Mouse (Mus musculus): Measurements from ENCODE around the gene Ap3s2.

Ap3s2 gene

DNA sequence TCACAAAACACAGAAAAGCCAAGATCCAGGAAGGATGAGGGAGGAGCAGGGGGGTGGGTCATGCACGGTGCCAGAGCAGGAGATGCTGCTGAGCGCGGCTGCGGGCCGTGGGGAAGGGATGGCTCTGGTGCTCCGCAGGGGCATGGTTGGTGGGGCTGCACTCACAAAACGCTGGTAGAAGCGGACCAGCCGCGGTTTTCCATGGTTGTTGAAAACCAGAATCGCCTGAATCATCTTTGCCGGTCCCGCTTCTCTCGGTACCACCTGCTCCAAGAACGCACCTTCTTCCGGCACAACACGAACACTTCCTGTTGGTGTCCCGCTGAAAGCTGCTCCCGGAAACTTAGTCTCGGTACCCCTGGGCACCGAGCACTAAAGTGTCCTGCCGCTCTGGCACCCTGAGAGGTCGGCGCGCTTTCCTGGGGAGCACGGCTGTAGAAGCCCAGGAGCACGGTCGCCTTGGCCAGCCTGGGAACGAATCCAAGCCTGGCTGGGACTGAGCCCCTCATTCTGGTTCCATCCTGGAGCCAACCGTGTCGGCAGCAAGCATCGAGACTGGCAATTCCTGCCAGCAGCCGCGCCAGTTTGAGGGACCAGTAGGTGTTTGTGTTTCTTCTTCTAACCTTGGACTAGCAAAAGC, at the start of gene Ap3s2:
Gene Ap3s2 (minus strand): TSS at position 306 of the 640 bp plus-strand sequence.
- peak; percentile 71 for DNase-seq (ENCODE audit: low read depth, low spot score)

DNA sequence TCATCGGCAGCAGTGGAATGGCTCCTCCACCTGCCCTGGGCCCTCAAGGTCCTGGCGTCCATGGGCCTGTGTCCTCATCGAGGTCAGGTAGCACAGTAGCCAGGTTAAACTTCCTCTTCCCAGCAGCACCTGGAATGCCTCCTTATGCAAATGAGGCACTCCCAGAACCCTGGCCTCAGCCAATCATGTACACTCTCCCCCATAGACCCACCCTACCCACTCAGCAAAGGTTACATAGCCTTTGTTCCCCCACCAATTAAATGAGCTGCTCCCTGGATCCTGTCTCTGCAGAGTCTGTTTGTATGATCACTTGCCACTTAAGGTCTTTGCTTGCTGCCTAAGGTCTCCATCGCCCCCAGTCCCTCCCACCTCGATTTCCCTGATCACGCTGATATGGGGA, 47.9 kb upstream of the Ap3s2 start:
- DNase-seq (ENCODE audit: low read depth, low spot score), result no peak

DNA sequence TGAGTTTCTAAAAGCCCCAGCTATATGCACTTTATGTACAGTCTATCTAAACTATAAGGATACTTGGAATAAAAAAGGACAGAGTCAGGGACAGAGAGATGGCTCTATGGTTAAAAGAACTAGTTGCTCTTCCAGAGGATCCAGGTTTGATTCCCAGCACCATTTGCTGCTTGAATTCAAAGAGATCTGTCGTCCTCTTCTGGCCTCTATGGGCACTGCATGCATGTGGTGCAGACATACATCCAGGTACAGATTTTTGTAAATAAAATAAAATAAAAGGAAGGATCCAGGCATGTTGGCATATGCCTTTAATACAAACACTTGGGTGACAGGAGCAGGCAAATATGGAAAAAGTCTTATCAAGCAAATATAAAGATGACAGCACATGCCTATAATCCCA, 41.2 kb upstream of the Ap3s2 start:
- no peak for DNase-seq (ENCODE audit: low read depth, low spot score)

DNA sequence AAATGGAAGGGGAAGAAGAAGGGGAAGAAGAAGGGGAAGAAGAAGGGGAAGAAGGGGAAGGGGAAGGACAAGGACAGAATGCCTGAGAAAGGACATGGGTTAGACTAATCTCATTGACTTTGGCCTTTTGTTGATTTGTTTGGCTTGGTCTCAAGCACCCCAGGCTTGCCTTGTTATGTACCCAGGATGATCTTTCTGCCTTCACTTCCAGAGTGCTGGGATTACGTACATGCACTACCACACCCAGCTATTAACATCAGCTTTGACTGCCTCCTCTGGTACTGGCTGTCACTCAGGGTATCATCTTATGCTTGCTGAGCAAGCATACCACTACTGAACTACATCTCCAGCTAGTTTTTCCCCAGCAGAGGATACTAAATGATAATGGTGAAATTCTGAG, 35.7 kb upstream of the Ap3s2 start:
- DNase-seq (ENCODE audit: low read depth, low spot score), result no peak

DNA sequence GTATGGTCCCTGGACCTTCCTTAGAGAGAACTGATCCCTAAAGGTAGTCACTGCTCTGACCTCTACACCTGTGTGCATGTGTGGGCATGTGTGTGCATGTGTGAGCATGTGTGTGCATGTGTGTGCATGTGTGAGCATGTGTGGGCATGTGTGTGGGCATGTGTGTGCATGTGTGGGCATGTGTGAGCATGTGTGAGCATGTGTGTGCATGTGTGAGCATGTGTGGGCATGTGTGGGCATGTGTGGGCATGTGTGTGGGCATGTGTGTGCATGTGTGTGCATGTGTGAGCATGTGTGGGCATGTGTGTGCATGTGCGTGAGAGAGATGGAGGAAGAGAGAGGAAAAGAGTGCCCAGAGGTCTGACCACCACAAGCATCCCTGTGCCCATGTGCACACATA, 34.4 kb upstream of the Ap3s2 start:
- no peak for DNase-seq (ENCODE audit: low read depth, low spot score)

DNA sequence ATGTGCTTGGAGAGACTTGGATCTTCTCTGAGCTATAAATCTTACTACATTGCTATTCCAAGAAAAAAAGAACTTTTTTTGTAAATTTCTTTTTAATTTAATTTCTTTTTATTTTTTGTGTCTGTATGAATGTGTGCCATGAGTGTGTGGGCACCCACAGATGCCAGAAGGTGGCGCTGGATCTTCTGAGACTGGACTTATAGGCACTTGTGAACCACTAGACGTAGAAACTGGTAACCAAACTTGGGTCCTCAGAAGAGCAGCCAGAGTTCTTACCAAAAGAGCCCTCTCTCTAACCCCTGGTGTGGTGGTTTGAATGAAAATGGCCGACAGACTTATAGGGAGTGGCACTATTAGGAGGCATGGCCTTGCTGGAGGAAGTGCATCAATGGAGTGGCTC, 30.6 kb upstream of the Ap3s2 start:
- DNase-seq (ENCODE audit: low read depth, low spot score), result no peak

DNA sequence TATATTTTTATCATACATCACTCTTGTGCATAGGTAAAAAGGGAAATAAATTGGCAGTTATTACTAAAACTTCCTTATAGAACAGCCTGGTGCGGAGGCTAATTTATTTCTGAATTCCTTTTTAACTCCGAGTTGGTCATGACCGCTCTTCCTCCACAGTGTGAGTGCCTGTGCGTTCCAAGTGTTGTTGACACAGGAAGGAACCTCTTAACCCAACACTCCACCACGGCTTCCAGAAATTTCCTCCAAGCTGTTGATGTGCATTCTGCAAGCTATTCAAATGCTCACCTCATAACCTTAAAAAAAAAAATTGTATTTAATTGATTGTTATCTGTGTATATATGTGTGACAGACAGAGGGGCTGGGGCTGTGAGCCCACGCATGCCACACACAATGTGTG, 29.8 kb upstream of the Ap3s2 start:
- no peak for DNase-seq (ENCODE audit: low read depth, low spot score)

DNA sequence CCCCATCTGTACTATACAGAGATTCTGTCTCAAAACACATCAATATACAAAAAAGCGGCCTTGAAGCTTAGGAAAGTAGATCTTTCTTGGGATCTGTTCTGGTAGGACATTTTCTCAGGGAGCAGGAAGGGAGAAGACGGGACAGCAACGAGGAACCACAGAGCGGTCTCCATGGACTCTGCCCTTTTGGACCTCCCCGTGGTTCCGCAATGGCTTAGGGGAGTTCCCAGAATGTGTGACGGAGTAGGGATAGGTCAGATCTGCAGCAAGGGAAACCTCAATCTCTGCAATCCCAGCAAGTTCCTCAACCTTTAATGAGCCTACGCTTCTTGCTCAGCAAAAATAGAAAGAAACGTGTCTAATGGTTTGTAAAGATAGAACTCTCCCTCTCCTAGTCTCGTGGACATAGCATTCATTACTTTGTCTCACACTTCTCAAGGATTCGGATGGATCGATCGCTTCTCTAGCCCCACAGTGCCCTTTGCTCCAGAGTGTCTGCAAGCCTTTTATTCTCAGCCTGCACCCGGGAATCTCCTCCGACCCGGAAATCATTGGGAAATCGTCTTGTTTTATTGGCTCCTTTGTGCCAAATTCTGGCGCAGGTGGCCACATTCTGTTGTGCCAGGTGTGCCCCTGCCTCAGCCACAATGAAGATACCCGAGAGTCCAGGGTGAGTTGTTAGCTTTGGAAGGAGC, 15.2 kb upstream of the Ap3s2 start:
- DNase-seq (ENCODE audit: low read depth, low spot score), result no peak

DNA sequence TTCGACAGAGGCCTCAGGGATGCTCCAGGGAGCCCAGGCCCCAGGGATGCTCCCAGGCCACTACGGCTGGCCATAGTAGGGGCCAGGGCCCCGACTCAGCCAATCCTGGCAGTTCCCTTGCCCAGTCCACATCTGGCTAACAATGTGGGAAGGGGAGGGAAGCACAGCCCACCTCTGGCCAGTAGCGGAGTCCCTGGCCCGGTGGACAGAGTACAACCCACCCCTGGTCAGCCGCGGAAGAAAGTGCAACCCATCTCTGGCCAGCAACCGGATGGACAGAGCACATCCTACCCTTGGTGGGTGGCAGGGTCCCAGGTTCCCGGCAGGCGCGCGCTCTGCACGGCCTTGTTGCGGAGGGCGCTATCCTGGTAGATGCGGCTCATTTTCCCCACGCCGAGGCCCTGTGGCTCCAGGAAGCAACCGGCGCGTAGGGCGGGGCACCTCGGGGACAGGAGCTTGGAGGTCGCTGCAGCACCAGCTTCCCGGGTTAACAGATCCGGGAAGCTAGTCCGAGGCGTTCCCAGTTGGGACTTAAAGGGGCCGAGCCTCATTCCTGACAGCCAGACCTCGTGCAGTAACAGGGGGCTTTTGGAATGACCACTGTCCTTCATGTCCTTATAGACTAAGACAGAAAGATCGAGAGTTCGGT, 14.5 kb upstream of the Ap3s2 start, which contains the start of gene Arpin:
Gene Arpin (minus strand): TSS at position 498 of the 649 bp plus-strand sequence.
- no peak for DNase-seq (ENCODE audit: low read depth, low spot score)

DNA sequence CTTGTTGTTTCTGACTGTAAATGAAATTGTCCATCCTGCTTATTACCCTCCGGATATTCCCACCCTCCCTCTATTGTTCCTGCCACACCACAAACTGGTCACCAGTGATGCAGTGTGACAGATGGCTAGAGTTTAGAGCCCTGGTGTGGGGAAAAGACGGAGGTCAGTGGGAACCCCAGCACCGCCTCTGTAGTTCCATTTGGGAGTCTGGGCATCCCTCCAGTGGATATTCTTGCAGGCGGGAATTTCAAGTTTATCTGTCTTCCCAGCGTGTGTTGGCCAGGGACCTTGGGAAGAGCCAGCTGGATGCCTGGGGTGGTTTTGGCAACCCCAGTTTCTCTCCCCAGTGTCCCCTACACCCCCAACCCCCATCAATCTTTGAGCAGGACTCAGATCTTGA, 14.0 kb upstream of the Ap3s2 start:
- no peak for DNase-seq (ENCODE audit: low read depth, low spot score)

DNA sequence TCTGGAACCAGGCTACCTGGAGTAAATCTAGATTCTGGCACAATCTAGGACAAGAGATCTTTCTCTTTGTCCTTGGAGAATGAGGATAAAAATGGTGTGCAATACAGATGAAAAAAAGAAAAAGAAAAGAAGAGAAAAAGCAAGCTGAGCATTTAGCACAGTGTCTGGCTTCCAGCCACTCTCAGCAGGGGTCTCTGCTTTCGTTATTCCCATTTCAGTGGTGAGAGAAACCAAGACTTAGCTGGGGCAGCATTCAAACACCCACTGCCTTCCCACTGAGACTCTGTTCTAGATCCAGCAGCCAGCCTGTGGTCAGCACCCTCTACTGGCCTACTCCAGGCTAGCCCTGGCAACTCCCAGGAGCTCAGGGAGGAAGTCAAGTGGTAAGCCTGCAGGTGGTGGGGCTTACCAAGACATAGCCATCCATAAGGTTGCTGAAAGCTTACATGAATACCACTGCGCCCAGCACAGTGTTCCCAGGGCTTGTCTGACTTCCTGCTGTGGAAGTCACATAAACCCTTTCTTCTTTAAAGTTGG, 8.1 kb upstream of the Ap3s2 start:
- no peak for DNase-seq (ENCODE audit: low read depth, low spot score)

DNA sequence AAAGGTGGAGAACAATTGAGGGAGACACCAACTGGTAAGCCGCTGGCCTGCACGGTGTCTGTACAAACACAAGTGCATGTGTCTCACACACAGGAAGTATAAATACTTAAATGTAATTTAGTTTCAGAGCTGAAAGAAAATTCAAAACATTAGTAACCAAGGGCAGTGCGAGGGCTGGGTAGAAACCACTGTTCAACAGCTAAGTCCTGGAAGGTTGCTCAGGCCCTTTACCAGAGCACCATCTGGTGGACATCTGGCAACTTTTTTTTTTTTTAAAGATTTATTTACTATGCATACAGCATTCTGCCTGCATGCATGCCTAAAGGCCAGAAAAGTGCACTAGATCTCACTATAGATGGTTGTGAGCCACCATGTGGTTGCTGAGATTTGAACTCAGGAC, 5.9 kb downstream of the Ap3s2 start:
- DNase-seq (ENCODE audit: low read depth, low spot score), result no peak

DNA sequence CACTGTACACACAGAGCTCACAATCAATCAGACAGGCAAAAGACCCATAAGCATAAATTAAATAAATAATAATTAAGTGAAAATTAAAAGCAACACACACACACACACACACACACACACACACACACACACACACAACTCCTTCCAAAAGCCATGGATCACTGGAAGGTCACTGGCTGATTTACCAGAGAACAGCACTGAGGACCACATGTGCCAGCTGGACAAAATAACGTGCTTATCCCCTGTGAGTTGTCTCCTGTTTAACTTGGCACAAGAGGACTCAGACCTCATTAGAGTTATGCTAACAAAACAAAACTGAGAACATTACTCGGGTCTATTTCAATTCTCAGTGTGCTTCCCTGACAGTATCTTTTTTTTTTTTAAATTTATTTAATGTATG, 13.1 kb downstream of the Ap3s2 start:
- DNase-seq (ENCODE audit: low read depth, low spot score), result no peak

DNA sequence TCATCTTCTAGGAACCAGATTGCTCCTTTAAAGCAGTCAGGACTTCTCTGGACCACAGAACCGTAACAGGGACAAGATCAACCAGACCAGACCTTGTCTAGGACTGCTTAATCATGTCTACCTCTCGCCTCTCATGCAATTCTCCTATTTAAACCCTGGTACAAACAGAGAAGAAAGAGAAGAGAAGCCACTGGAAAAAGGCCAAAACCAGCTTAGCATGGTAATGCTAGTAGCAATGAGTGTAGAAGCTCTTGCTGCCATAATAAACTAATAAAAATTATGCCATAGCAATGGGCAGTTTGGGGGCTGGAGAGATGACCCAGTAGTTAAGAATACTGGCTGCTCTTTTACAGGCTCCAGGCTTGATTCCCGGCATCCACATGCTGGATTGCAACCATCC, 13.5 kb downstream of the Ap3s2 start:
- DNase-seq (ENCODE audit: low read depth, low spot score), result no peak

DNA sequence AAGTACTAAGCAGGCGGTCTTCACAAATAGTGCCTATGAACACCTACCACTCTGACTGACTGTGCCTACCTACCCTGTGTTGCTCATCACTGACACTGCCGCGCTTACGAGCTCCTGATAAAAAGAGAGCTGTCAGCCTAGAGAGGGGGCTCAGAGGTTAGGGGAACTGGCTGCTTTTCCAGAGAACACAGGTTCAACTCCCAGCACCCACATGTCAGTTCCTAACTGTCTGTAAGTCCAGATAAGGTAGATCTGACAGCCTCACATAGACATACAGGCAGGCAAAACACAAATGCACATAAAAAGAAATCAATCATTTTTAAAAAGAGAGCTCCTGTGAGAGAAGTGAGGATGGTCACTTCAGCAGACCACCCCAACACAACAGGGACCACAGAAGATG, 15.3 kb downstream of the Ap3s2 start:
- DNase-seq (ENCODE audit: low read depth, low spot score), result no peak

DNA sequence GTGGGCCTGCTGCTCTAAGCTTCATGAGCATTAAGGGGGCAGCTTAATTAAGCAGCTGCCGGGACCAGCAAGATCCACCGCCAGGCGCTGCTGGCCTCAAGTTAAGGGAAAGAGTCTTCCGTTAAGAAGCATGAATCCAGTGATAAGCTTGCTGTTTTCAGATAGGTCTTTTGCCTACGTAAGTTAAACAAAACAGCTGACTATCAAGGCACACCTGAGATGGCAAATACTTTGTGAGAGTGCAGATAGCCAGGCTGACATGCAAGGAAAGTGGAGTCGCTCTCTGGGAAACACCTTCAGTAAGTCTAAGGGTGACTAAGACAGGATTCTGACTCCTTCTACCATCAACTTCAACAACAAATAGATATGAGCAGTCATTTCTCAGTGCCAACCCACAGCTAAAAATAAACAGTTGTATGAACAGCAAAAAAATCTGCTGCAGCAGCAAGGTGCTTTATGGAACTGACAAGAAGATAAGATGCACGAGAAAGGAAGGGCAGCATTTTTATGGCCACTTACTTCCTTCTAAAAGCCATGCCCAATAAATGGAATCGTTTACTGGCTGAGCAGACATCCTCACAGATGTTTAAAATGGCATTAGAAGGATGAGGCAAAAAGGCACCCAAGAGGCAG, 17.2 kb downstream of the Ap3s2 start:
- DNase-seq (ENCODE audit: low read depth, low spot score), result no peak

DNA sequence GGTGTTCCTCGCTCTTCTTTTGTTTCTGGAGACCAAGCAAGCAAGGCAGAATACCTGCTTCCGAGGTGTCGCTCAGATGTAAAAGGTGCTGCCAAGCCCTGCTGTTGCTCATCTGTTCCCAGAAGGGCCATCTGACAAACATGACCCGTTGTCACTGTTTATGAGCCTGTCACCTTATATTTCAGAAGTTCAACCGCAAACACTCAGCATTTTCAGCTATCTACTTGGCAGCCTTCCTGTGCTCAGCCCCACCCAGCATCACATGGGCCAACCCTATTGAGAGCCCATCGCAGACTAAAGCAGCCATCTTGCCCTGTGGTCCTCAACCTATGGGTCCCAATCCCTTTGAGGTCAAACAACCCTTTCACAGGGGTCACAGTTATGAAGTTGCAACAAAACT, 19.7 kb downstream of the Ap3s2 start:
- no peak for DNase-seq (ENCODE audit: low read depth, low spot score)

DNA sequence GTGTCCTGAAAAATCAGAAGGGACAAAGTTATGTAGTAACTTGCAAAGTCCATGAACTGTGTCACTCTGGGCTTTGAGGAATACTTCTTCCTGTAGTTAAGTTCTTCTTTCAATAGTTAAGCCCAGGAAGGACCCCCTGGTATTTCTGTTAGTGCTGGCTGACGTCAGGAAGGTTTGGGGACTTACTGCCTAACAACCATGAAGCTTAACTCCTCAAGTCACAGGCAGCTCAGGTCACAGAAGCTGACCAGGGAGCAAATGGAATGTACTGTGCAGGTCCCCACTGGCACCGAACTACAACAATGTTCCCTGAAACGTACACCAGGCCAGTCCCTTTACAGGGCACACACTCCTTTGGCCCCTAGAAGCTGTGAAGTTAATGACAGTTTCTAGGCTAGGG, 25.2 kb downstream of the Ap3s2 start:
- DNase-seq (ENCODE audit: low read depth, low spot score), result no peak

DNA sequence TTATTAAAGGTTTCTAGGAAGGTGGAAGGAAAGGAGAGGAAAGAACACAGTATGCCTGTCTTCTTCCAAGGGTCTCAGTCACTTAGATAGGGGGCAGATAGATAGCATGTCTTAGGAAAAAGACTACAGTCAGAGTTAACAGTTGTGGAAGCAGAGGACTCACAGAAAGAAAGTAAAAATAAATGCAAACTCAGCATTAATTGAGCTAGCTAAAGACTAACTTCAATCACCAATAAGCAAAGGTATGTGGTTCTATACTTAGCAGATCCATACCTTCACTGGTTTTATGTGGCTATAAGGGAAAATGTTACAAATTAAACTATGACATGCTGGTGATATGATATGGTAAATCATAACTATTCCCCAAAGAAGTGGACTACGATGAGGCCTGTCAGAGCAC, 25.7 kb downstream of the Ap3s2 start:
- no peak for DNase-seq (ENCODE audit: low read depth, low spot score)

DNA sequence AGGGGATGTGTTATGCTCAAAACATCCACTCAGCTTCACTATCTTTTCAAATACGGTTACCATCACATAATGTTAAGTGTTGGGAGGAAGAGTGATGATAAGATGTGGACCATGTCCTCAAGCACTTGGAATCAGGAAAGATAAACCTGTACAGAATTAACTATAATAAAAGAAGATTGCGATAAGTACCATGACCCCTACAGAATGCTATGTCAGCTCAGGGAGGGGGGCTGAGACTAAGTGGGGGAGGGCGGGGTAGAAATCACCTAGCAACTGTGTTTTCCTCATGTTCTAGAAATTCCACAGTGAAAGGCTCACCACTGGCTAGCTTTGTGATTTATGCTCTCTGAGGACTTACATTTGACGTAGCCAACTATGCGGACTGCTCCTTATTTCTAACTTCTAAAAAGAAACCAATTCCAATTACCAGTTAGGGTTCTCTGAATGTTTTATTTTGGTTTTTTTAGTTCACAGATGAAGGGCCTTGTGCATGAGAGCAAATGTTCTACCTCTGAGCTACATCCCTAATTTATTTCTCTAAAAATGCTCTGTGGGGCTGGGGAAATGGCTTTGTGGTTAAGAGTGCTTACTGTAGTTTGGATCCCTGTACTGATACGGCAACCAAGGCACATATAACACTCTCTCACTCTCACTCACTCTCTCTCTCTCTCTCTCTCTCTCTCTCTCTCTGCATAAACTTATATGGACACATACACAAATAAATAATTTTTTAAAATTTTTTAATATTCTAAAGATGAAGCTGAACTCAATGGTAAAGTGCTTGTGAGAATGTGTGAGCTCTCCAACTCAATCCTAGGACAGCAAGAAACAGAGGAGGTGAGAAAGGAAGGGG, 27.6 kb downstream of the Ap3s2 start:
- no peak for DNase-seq (ENCODE audit: low read depth, low spot score)

DNA sequence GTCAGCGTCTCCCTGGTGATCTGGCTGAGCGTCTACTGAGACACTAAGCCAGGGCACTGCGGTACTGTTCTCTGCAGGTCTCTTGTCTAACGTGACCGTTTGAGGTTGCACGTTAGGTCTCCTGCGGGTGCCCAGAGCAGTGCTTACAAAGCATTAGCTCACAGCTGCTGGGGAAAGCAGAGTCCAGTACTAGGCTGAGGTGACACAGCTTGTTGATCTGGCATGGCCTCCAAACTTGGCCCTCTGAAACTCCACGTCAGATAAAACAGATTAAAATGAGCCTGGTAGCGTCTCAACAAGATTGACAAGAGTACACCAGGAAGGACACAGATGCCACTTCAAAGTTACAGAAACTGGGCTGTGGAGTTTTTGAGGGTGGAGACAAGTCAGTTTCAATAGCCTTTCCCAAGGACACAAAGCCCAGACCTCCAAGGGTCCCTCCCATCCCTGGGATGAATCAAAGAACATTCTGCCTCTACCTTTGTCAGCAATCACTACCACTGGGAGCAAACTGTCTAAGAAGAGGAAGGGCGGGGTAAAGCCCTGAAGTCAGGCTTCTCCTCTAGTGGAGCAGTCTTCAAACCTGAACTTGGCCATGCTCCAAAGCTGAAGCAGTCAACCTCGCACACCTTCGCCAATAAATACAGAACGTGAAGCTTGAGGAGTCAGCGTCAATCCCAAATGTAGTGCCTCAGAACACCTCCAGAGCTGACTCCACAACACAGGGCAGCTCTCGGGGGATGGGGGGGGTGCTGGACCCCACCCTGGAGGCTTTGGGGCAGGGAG, 29.8 kb downstream of the Ap3s2 start:
- DNase-seq (ENCODE audit: low read depth, low spot score), result no peak
